Comparison of ENCODE assay signal across 8 mouse cellular contexts in genomic region chr19:59193986-59194820, GRCm38 (mm10). TPM values are rescaled to one million over a fixed set of nuclear protein-coding genes. Genes with fewer than 3 reads are reported as not detected.
DNase-seq lines count a peak whose midpoint lies in the region; ATAC-seq and TF ChIP-seq lines count a peak whose summit lies in the region.

No protein-coding gene starts in this region.

- 5% methylated on average over 49 of the region's 50 CpGs for WGBS in spleen, adult 2 months
- WGBS in limb, embryonic 11.5 days = under 1% methylated on average over 50 of the region's 50 CpGs
- 3% methylated on average over 50 of the region's 50 CpGs for WGBS in small intestine, adult 2 months

- peak overlapping the region; percentile 33 for H3K4me2 ChIP-seq in limb, embryonic 11.5 days (ENCODE audit: low read depth, severe bottlenecking)

- H3K27me3 ChIP-seq in spleen, adult 2 months (ENCODE audit: control insufficient read depth, insufficient read depth, low read length) = peaks cover 21% of the 10 kb centered on the region
- peaks cover 50% of the 10 kb centered on the region for H3K27me3 ChIP-seq in limb, embryonic 11.5 days (ENCODE audit: control insufficient read depth, insufficient read depth, low read length)
- peaks cover 59% of the 10 kb centered on the region for H3K27me3 ChIP-seq in small intestine, adult 2 months (ENCODE audit: control insufficient read depth, insufficient read depth, low read length)

- peak; percentile 7 for DNase-seq in CD4-positive, CD25-positive, alpha-beta regulatory T cell, adult 2 months (ENCODE audit: low read depth, low spot score)
- DNase-seq in spleen, adult 2 months (ENCODE audit: low read depth in 1 of 2, low spot score in 2 of 2) = no peak
- DNase-seq in spleen, postnatal 14 days (ENCODE audit: low spot score in 2 of 2) = no peak
- DNase-seq in limb, embryonic 11.5 days (ENCODE audit: low spot score) = peak; percentile 67
- no peak for DNase-seq in cerebellum, postnatal 4 days (ENCODE audit: low spot score in 2 of 2)
- no peak for DNase-seq in right cerebral cortex, postnatal 10 days (ENCODE audit: low spot score in 2 of 2)

- H3K36me3 ChIP-seq in spleen, adult 2 months (ENCODE audit: control insufficient read depth, insufficient read depth, low read length) = no peaks in the 10 kb centered on the region
- no peaks in the 10 kb centered on the region for H3K36me3 ChIP-seq in limb, embryonic 11.5 days (ENCODE audit: control insufficient read depth, insufficient read depth, low read length)
- no peaks in the 10 kb centered on the region for H3K36me3 ChIP-seq in small intestine, adult 2 months (ENCODE audit: control insufficient read depth, insufficient read depth, low read length)

- H3K4me1 ChIP-seq in spleen, adult 2 months (ENCODE audit: control insufficient read depth, insufficient read depth, insufficient read length) = no peaks in the 10 kb centered on the region
- peaks cover 6% of the 10 kb centered on the region for H3K4me1 ChIP-seq in limb, embryonic 11.5 days (ENCODE audit: control insufficient read depth, insufficient read depth, low read length)
- H3K4me1 ChIP-seq in small intestine, adult 2 months (ENCODE audit: control insufficient read depth, insufficient read depth, insufficient read length, low read length) = no peaks in the 10 kb centered on the region; the same call in 1 of the 2 replicates

- H3K27ac ChIP-seq in spleen, adult 2 months (ENCODE audit: insufficient read depth, low read length) = no peak overlapping the region
- no peak overlapping the region for H3K27ac ChIP-seq in limb, embryonic 11.5 days (replicated peaks; ENCODE audit: low read depth, low read length)
- no peak overlapping the region for H3K27ac ChIP-seq in small intestine, adult 2 months (ENCODE audit: insufficient read depth, low read depth, low read length)

- TF ChIP-seq POLR2A in spleen, adult 2 months (IDR thresholded peaks at IDR 0.05; ENCODE audit: low read depth, low read length) = no peak
- TF ChIP-seq POLR2A in small intestine, adult 2 months (IDR thresholded peaks at IDR 0.05; ENCODE audit: low read depth, low read length) = no peak

- TF ChIP-seq CTCF in spleen, adult 2 months (IDR thresholded peaks at IDR 0.05; ENCODE audit: extremely low read depth, insufficient read depth, insufficient read length, insufficient replicate concordance) = no peak
- TF ChIP-seq CTCF in small intestine, adult 2 months (IDR thresholded peaks at IDR 0.05; ENCODE audit: extremely low read depth, insufficient read length, insufficient replicate concordance, low read depth, low read length) = no peak

- no peaks in the 10 kb centered on the region for H3K9me3 ChIP-seq in limb, embryonic 11.5 days (ENCODE audit: control insufficient read depth, low read length)

- H3K4me3 ChIP-seq in spleen, adult 2 months (ENCODE audit: extremely low read depth, insufficient read depth, insufficient read length) = peak overlapping the region; percentile 18; the same call in 1 of the 2 replicates
- peak overlapping the region; percentile 15 for H3K4me3 ChIP-seq in limb, embryonic 11.5 days (ENCODE audit: low read depth, low read length)
- peak overlapping the region; percentile 30 for H3K4me3 ChIP-seq in small intestine, adult 2 months (ENCODE audit: low read depth, low read length)

- no peak for ATAC-seq in CD4-positive, CD25-positive, alpha-beta regulatory T cell, adult 4 months
- no peak for ATAC-seq in limb, embryonic 11.5 days (ENCODE audit: insufficient number of reproducible peaks, low FRiP score, low TSS enrichment, low read depth)

- no peak overlapping the region; the same call in 1 of the 2 replicates for H3K9ac ChIP-seq in limb, embryonic 11.5 days (ENCODE audit: low read length)

RNA-seq across cellular contexts. Expression of gene Vax1, which starts 24.3 kb away (rescaled TPM):
- not detected for polyA plus RNA-seq in CD4-positive, CD25-positive, alpha-beta regulatory T cell, adult 4 months (2017; shearing (Covaris generic))
- not detected in 2 replicates for polyA plus RNA-seq in spleen, adult 2 months (2012; rRNA removed)
- not detected in 2 replicates for polyA plus RNA-seq in limb, embryonic 11.5 days (2014; fragmentation: Nextera tagmentation; extraction: Ambion mirVana)
- polyA plus RNA-seq in small intestine, adult 2 months (2012; rRNA removed) = not detected in 2 replicates

RNA-seq across cellular contexts. Expression of gene Kcnk18, which starts 24.8 kb away (rescaled TPM):
- not detected for polyA plus RNA-seq in CD4-positive, CD25-positive, alpha-beta regulatory T cell, adult 4 months (2017; shearing (Covaris generic))
- polyA plus RNA-seq in spleen, adult 2 months (2012; rRNA removed) = not detected in 2 replicates
- polyA plus RNA-seq in limb, embryonic 11.5 days (2014; fragmentation: Nextera tagmentation; extraction: Ambion mirVana) = not detected in 2 replicates
- not detected in 2 replicates for polyA plus RNA-seq in small intestine, adult 2 months (2012; rRNA removed)

Comparison
In these comparisons a context has a peak if more than half of its experiments do, and no peak if none do; other contexts are left out.
1. DNase-seq: peak in CD4-positive, CD25-positive, alpha-beta regulatory T cell, adult 2 months (single experiment) and limb, embryonic 11.5 days (single experiment); none in spleen, adult 2 months (0 of 2), spleen, postnatal 14 days (0 of 2), cerebellum, postnatal 4 days (0 of 2) and right cerebral cortex, postnatal 10 days (0 of 2).
2. Peak in every context shown above with its lines, with median percentiles within 50 percentile points of each other: H3K4me3 ChIP-seq.